Mouse (Mus musculus): Measurements from ENCODE around the gene Nit2.
"Not testable (repeated sequence)": the region's sequence is repeated elsewhere in the genome, so short reads cannot be mapped to it uniquely, and the experiment has no call there.

Nit2 gene

GRCm38 (mm10) chr16:57166611-57167513 lies at the start of gene Nit2:
TSS of gene Nit2 (minus strand) at chr16:57167341.
- DNase-seq, result peak; percentile 91

- DNase-seq, result no peak
Observed at GRCm38 (mm10) chr16:57215957-57216356, 48.8 kb upstream of the Nit2 start.

GRCm38 (mm10) chr16:57211037-57211436 lies 43.9 kb upstream of the Nit2 start:
- DNase-seq, result no peak

- no peak for DNase-seq
Observed at GRCm38 (mm10) chr16:57208342-57208741, 41.2 kb upstream of the Nit2 start.

- no peak for DNase-seq
Observed at GRCm38 (mm10) chr16:57197281-57197680, 30.1 kb upstream of the Nit2 start.

- DNase-seq, result no peak
Observed at GRCm38 (mm10) chr16:57196590-57196989, 29.4 kb upstream of the Nit2 start.

- DNase-seq, result no peak
Observed at GRCm38 (mm10) chr16:57191214-57191613, 24.1 kb upstream of the Nit2 start.

GRCm38 (mm10) chr16:57190390-57190789 lies 23.2 kb upstream of the Nit2 start:
- DNase-seq, result no peak

- DNase-seq, result no peak
Observed at GRCm38 (mm10) chr16:57189493-57189892, 22.4 kb upstream of the Nit2 start.

GRCm38 (mm10) chr16:57186618-57187017 lies 19.5 kb upstream of the Nit2 start:
- no peak for DNase-seq

GRCm38 (mm10) chr16:57182037-57182436 lies 14.9 kb upstream of the Nit2 start:
- DNase-seq, result no peak

- DNase-seq, result no peak
Observed at GRCm38 (mm10) chr16:57181180-57181579, 14.0 kb upstream of the Nit2 start.

GRCm38 (mm10) chr16:57177664-57178063 lies 10.5 kb upstream of the Nit2 start:
- no peak for DNase-seq

- DNase-seq, result no peak
Observed at GRCm38 (mm10) chr16:57177254-57177653, 10.1 kb upstream of the Nit2 start.

GRCm38 (mm10) chr16:57176276-57176675 lies 9.1 kb upstream of the Nit2 start:
- no peak for DNase-seq

GRCm38 (mm10) chr16:57175751-57176150 lies 8.6 kb upstream of the Nit2 start:
- DNase-seq, result no peak

- not testable (repeated sequence) for DNase-seq
Observed at GRCm38 (mm10) chr16:57174480-57174879, 7.3 kb upstream of the Nit2 start.

- DNase-seq, result no peak
Observed at GRCm38 (mm10) chr16:57171570-57171969, 4.4 kb upstream of the Nit2 start.

- DNase-seq, result no peak
Observed at GRCm38 (mm10) chr16:57171161-57171560, 4.0 kb upstream of the Nit2 start.

GRCm38 (mm10) chr16:57168236-57168635 lies 1.1 kb upstream of the Nit2 start:
- no peak for DNase-seq

GRCm38 (mm10) chr16:57167514-57167912 lies 372 bp upstream of the Nit2 start:
- no peak for DNase-seq

GRCm38 (mm10) chr16:57166086-57166485 lies 1.1 kb downstream of the Nit2 start:
- no peak for DNase-seq

- DNase-seq, result no peak
Observed at GRCm38 (mm10) chr16:57165157-57165556, 2.0 kb downstream of the Nit2 start.

- DNase-seq, result no peak
Observed at GRCm38 (mm10) chr16:57163694-57164093, 3.4 kb downstream of the Nit2 start.

GRCm38 (mm10) chr16:57162841-57163240 lies 4.3 kb downstream of the Nit2 start:
- DNase-seq, result no peak
